Mouse (Mus musculus) inflammation-experienced regulatory T-cells (primary cell): ENCODE results near the gene S1pr2. TPM values are rescaled to one million over a fixed set of nuclear protein-coding genes. Genes with fewer than 3 reads are reported as not detected.

ENCODE experiments used
- polyA plus RNA-seq, 2 experiments: library from polyadenylated mRNA; unstranded; fragments of 100-300 nt; shearing (Covaris generic); gene quantifications; one replicate each; pipeline ENCODE4 v1.2.1; 2017

S1pr2 gene
- polyA plus RNA-seq = 10 to 100 TPM; 18.9 to 25.7 TPM

GRCm38 (mm10) chr9:20976216-20976960 is at the start of gene S1pr2:
S1pr2 (minus strand) TSS chr9:20976781.

DNA sequence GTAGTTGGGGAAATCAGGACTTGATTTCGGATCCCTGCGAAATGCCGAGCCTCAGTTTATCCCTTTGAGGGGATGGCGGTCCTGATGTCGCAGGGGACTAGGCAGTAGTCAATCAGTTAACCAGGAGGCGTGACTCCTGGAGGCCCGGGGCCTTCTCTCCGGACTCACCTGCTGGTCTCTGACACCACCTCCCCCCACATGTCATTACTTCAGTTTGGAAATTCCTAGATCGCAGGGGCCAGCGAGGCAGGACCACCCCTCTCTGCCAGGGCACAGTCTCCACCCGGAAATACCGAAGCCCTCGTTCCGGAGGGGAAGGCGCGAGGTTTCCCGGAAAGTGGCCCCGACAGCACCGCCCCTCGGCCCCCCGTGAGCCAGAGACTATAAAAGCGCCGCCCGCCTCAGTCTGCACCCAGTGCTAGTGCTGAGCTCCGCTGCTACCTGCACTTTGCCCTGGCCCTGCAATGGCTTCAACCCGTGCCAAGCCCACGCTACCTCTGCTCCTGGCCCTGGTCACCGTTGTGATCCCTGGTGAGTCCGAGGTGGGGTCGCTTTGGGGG is 39.1 kb upstream of the S1pr2 start, which contains the start of gene Icam1:
Gene Icam1, plus strand, starts transcription at position 415 of the 560 bp plus-strand sequence.

DNA sequence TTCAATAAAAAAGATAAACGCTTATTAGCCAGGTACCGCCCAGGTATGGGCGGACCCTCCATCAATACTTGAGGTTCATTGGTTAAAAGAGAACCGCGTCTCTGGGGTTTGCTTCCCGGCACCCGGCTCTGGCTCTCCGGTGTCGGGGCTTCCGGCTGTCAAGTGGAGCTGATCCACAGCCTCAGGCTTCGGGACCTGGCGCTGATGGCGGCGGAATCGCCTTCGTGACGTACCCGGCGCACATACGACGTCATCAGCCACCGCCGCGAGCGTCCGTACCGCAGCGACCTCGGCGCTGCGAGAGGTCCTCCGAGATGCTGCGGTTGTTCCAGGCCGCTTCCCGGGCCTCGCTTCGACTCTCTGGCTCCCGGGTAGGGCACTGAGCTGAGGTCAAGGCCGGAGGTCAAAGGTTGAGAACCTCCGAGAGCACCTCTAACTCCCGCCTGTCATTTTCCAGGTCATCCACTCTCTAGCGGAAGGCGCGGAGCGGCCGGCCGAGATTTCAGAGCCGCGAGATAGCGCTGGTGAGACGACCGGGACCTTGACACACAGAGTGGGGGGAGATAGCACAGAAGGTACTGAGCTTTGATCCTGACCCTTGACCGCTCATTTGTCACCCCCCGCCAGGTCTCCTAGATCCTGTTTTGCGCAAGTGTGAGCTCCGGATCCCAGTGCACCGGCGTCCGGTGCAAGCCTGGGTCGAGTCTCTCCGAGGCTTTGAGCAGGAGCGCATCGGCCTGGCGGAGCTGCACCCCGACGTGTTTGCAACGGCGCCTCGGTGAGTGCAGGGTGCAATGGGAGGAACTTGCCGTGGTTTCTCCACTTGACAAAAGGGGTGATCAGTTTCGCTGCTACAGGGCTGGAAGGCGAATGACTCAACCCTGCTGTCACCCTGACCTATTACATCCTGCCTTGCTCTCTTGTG is 26.3 kb upstream of the S1pr2 start, which contains the start of gene Mrpl4:
Gene Mrpl4, plus strand, starts transcription at position 112 of the 925 bp plus-strand sequence.

GRCm38 (mm10) chr9:20959430-20959938 is 17.1 kb downstream of the S1pr2 start, which contains the start of gene Dnmt1:
Dnmt1 (minus strand) TSS chr9:20959888.

Other genes with a start within 250 kb of the S1pr2 start
- under 1 TPM; 0.64 to 0.81 TPM for gene Olfm2, start 230.4 kb downstream of the S1pr2 start, polyA plus RNA-seq
- gene Col5a3, start 161.7 kb downstream of the S1pr2 start, polyA plus RNA-seq = 1 to 10 TPM in 1 of 2 experiments, under 1 TPM in 1; 0.04 to 2.7 TPM
- not detected for gene Rdh8, start 158.3 kb downstream of the S1pr2 start, polyA plus RNA-seq
- 10 to 100 TPM; 59.5 to 60.2 TPM for gene A230050P20Rik, start 108.1 kb downstream of the S1pr2 start, polyA plus RNA-seq
- 1 to 10 TPM; 3.0 to 4.6 TPM for gene Angptl6, start 97.1 kb downstream of the S1pr2 start, polyA plus RNA-seq
- 100 to 1,000 TPM in 1 of 2 experiments, 10 to 100 TPM in 1; 74.5 to 114 TPM for gene Ppan, start 88.6 kb downstream of the S1pr2 start, polyA plus RNA-seq
- gene Eif3g, start 78.2 kb downstream of the S1pr2 start, polyA plus RNA-seq = 100 to 1,000 TPM; 259 to 292 TPM
- 10 to 100 TPM; 52.4 to 87.1 TPM for gene Dnmt1, start 16.9 kb downstream of the S1pr2 start, polyA plus RNA-seq
- gene Mrpl4, start 26.0 kb upstream of the S1pr2 start, polyA plus RNA-seq = 100 to 1,000 TPM; 101 to 109 TPM
- 100 to 1,000 TPM in 1 of 2 experiments, 10 to 100 TPM in 1; 73.2 to 112 TPM for gene Icam1, start 39.2 kb upstream of the S1pr2 start, polyA plus RNA-seq
- gene Icam4, start 52.6 kb upstream of the S1pr2 start, polyA plus RNA-seq = 1 to 10 TPM in 1 of 2 experiments, under 1 TPM in 1; 0.45 to 2.7 TPM
- 1 to 10 TPM; 1.3 to 2.4 TPM for gene Icam5, start 55.3 kb upstream of the S1pr2 start, polyA plus RNA-seq
- 1 to 10 TPM in 1 of 2 experiments, not detected in 1; 4.0 TPM for gene Zglp1, start 90.3 kb upstream of the S1pr2 start, polyA plus RNA-seq
- gene Gm49373, start 96.3 kb upstream of the S1pr2 start, polyA plus RNA-seq = under 1 TPM in 1 of 2 experiments, not detected in 1; 0.84 TPM
- 10 to 100 TPM; 41.3 to 42.4 TPM for gene Fdx1l, start 96.8 kb upstream of the S1pr2 start, polyA plus RNA-seq
- gene Gm38431, start 115.2 kb upstream of the S1pr2 start, polyA plus RNA-seq = 1 to 10 TPM; 1.0 to 2.4 TPM
- 10 to 100 TPM; 62.9 to 67.1 TPM for gene Raver1, start 115.2 kb upstream of the S1pr2 start, polyA plus RNA-seq
- gene Tyk2, start 154.5 kb upstream of the S1pr2 start, polyA plus RNA-seq = 10 to 100 TPM; 61.1 to 70.2 TPM
- 100 to 1,000 TPM; 284 to 382 TPM for gene Cdc37, start 173.2 kb upstream of the S1pr2 start, polyA plus RNA-seq
- 1 to 10 TPM; 1.1 to 3.1 TPM for gene Pde4a, start 188.9 kb upstream of the S1pr2 start, polyA plus RNA-seq